Mouse (Mus musculus) retina, postnatal 1 day (tissue): ENCODE data around the gene Bcar3.
A peak's percentile ranks its signal among the peaks of the same experiment; 100 is the strongest.
"Not testable (repeated sequence)": the region's sequence is repeated elsewhere in the genome, so short reads cannot be mapped to it uniquely, and the experiment has no call there.

ENCODE experiments used
- DNase-seq: peaks from one replicate; pipeline ENCODE4 v3.0.0-alpha.2; 2012

Gene Bcar3

DNA sequence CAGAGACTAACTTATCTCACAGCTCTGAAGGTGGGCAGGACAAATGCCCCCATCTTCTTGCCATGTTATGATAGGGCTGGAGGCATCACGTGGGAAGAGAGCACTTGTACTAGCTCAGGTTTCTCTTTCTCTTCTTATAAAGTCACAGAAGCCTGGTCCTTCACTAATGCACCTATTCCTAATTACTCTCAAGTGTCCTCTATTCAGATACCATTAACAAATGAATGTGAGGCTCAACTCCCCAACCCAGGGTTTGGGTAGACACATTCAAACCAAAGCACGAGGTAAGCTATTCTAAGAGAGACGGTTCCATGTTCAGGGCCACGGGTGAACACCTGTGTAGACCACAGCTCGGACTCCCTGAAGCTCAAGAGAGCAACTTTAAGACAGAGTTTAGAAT lies 96.0 kb downstream of the Bcar3 start:
- DNase-seq, result no peak

- no peak for DNase-seq
These were observed 97.2 kb downstream of the Bcar3 start for GRCm38 (mm10) chr3:122391098-122391497.

- no peak for DNase-seq
These were observed 97.9 kb downstream of the Bcar3 start for GRCm38 (mm10) chr3:122391816-122392215.

- DNase-seq, result not testable (repeated sequence)
These were observed 99.5 kb downstream of the Bcar3 start for GRCm38 (mm10) chr3:122393411-122393810.

- DNase-seq, result no peak
These were observed 100.0 kb downstream of the Bcar3 start for GRCm38 (mm10) chr3:122393836-122394374.

DNA sequence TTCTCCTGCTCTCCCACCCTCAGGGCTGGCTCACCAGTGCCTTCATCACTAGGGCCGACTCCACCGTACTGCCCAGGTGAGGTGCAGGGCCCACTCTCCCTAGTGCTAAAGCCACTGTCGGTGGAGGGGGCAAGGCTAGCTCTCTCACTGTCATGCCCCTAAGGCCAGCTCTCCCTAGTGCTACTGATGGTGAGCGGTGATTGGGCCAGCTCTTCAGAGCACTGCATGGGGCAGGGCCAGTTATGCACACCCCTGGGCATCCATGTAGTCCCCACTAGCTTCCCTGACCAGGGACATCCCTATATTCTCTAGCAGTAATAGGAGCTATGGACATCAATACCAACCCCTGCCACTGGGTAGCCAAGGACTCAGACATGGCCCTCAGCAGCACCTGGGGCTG lies 103.0 kb downstream of the Bcar3 start:
- no peak for DNase-seq

DNA sequence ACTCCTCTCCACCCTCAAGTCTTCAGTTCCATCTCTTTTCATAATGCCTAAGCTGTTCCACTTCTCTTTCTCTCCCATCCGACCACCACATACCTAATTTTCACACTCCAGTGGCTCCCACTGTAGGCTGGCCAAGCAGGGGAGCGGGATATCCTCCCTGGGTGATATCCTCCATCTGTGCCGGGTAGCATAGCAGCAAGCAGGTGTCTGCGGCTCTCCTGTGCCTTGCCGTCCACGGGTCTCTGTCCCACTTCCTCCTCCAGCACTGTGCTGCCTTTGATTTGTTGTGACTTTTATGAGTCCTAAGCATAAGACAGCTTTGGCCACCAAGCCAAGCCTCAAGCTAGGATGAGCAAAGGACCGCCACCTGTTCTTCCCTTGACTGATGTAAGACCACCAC lies 103.5 kb downstream of the Bcar3 start:
- no peak for DNase-seq

GRCm38 (mm10) chr3:122401011-122401410 lies 107.1 kb downstream of the Bcar3 start:
- no peak for DNase-seq

GRCm38 (mm10) chr3:122402143-122402542 lies 108.2 kb downstream of the Bcar3 start:
- no peak for DNase-seq

DNA sequence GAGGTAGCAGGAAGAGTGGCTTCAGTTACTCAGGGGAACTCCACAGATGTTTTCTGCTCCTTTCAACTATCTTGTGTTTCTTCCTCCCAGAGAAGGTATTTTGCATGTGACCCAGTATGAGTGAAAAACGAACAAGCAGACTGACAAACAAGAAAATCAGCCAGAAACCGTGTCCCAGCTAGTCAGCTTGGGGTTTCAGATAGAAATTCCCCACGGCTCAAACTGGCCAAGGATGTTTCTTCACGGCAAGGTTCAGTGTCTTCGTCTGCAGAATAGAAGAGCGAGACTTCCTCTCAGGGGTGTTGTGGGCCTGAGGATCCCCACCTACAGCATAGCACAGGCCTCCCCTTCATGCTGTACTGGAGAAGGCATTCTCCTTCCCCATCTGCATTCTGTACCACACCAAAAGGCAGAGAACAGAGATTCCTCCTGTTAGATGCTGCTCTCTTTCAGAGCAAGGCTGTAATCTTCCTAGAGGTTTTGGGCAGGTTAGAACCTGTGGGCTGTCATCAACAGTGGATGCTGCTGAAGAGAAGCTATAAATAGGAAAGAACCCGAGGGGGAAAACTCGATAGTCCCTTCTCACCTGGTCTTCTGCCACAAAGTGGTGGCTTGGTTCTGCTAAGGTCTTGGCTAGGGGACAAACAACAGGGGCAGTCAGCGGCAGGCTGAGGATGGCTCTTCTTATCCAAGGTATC lies 110.1 kb downstream of the Bcar3 start:
- DNase-seq, result no peak

GRCm38 (mm10) chr3:122405203-122405956 lies 111.4 kb downstream of the Bcar3 start:
- DNase-seq, result no peak

- DNase-seq, result no peak
These were observed 112.5 kb downstream of the Bcar3 start for GRCm38 (mm10) chr3:122406416-122406815.

DNA sequence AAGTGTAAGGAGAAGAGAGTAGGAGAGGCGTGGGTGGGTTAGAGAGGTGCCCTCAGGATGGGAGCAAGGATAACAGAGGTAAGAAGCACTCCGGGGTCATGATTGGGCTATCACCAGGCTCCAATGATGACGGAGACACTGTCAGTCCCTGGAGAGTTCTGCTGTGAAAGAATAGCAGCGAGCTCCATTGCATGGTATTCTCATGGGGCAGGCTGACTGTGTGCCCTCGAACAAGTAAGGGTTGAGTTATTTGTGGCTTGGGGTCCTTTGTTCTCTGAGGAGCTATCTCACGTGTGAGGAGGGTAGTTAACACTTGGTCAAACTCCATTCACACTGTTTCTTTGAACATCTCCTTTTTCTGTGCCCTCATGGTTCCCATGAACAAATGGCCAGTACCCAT lies 113.8 kb downstream of the Bcar3 start:
- DNase-seq, result no peak

DNA sequence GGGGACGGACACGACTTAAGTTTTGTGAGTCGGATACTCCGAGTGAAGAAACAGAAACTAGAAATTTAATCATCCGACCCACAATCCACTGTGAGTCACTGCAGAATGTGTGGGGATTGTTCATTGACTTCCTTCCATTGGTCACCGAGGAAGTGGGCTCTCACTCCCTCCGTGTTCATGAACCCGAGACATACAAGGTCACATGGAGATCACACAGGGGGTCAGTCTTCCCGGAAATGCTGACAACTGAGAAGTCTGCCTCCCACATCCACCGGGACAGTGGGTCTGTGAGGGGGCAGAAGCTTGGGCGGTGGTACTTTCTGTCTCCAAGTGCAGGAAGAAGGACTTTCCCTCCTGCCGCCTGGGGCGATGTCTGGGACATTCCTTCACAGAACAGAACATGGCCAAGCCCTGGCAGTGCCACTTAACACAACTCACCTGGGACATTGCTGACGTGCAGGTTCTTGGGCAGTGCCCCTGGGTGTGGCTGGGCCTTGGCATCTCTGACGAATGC lies 114.9 kb downstream of the Bcar3 start:
- no peak for DNase-seq

- no peak for DNase-seq
These were observed 117.7 kb downstream of the Bcar3 start for GRCm38 (mm10) chr3:122411590-122411989.

GRCm38 (mm10) chr3:122413729-122414561 lies 120.0 kb downstream of the Bcar3 start:
- peak; percentile 36 for DNase-seq

GRCm38 (mm10) chr3:122414868-122415267 lies 120.9 kb downstream of the Bcar3 start:
- DNase-seq, result no peak

GRCm38 (mm10) chr3:122417466-122417865 lies 123.5 kb downstream of the Bcar3 start:
- DNase-seq, result no peak

GRCm38 (mm10) chr3:122418564-122419274 lies 124.8 kb downstream of the Bcar3 start:
- DNase-seq, result no peak

DNA sequence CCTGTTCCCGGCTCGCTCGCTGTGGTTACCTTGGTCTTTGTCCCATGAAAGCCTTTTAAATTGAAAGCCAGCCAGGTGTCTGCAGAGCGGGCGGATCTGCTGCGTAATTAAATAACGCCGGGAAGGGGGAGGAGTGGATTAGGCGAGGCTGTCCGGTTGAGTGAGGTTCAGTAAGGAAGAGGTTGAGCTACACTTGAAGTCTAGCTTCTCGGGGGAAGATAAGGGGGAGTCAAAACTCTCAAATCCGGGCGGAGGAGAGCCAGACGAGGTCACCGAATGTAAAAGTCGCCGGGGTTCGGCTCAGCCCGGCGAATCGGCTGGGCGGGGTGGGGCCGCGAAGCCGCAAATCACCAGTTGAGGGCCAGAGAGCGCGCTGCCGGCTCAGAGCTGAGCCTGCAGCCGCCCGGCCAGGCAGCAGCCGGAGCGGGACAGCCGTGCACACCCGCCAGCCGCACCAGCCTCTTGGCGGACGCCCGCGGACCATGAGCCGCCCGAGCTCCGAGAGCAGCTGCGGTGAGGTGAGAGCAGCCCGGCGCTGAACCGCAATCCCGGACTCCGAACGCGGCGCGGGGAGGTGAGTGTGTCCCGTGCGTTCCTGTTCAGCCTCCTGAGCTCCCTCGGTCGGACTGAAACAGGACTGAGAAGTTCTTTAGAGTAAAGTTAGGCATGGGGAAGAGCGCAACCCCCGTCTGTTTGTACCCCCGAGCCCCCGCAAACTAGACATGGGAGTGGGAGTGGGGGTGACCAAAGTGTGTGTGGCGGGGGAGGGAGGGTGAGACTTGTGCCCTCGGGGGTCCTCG lies 125.9 kb downstream of the Bcar3 start:
- peak; percentile 79 for DNase-seq

GRCm38 (mm10) chr3:122420410-122420774 lies 126.5 kb downstream of the Bcar3 start:
- DNase-seq, result peak; percentile 67
